Mouse (Mus musculus) olfactory bulb, adult 2 months (tissue): ENCODE measurements around the gene Spsb2. TPM values are rescaled to one million over a fixed set of nuclear protein-coding genes. Genes with fewer than 3 reads are reported as not detected.
A peak's percentile ranks its signal among the peaks of the same experiment; 100 is the strongest.

Experiments
- H3K27ac ChIP-seq: fragments of 200-500 bp; 2 replicates; pipeline ENCODE4 v1.5.1; 2012; ENCODE audit warnings: low read depth, low read length; ENCODE audit not compliant: insufficient read depth
- H3K4me1 ChIP-seq: fragments of 200-500 bp; 2 replicates; pipeline ENCODE4 v1.6.1; 2012; ENCODE audit warnings: low read length; ENCODE audit not compliant: control insufficient read depth, insufficient read depth
- H3K4me3 ChIP-seq: fragments of 200-500 bp; 2 replicates; pipeline ENCODE4 v1.5.1; 2012; ENCODE audit warnings: mild to moderate bottlenecking, low read depth, low read length, moderate library complexity; ENCODE audit not compliant: insufficient read depth
- CTCF ChIP-seq: fragments of 200-500 bp; IDR thresholded peaks from 2 replicates; pipeline ENCODE4 v1.5.1; 2012; ENCODE audit warnings: low read depth, mild to moderate bottlenecking, low read length, moderate library complexity; ENCODE audit not compliant: insufficient read depth
- POLR2A ChIP-seq: fragments of 200-500 bp; IDR thresholded peaks from 2 replicates; pipeline ENCODE4 v1.6.1; 2012; ENCODE audit warnings: mild to moderate bottlenecking, low read depth, low read length, moderate library complexity; ENCODE audit not compliant: insufficient read depth
- WGBS: fragments of 180-500 bp; shearing (Covaris S2); methylation state at CpG from one replicate; pipeline ENCODE4 v1.1.7; 2018; 5-methylcytosine and 5-hydroxymethylcytosine counted together
- polyA plus RNA-seq: library from polyadenylated mRNA; stranded (reverse); fragments of >200 nt; gene quantifications from 2 replicates; pipeline ENCODE4 v1.2.4, GENCODE M21; 2012; ENCODE audit warnings: low replicate concordance; ENCODE audit not compliant: missing spikeins, insufficient read depth, insufficient read length

The Spsb2 gene
- polyA plus RNA-seq, 1 experiment = not detected

DNA sequence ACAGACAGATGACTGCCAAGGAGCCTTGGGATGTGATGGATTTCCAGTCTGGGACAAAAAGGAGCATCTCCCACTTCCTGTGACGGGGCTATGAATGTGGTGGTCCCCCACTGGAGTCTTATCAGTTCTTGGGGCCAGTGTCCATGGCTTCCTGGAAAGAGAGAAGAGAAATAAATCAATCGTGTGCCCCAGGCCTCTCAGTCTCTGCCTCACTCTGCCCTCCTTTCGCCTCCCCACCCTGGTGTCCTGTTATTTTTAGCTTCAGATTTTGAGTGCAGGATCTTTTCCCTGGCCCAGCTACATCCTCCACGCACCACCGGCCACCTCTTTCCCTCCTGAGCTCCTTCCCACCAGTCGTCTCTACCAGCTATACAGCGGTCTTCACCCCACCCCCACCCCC is 38.4 kb upstream of the Spsb2 start:
- peaks cover 39% of the 10 kb centered on the region for H3K4me1 ChIP-seq
- peak overlapping the region; percentile 87 for H3K27ac ChIP-seq
- WGBS = 40% methylated on average over 7 of the region's 7 CpGs
- TF ChIP-seq CTCF = no peak
- TF ChIP-seq POLR2A = no peak
- H3K4me3 ChIP-seq = peak overlapping the region; percentile 81

- no peak for TF ChIP-seq POLR2A
- TF ChIP-seq CTCF = no peak
- WGBS = 93% methylated on average over 15 of the region's 15 CpGs
Observed at GRCm38 (mm10) chr6:124770511-124770910, 38.0 kb upstream of the Spsb2 start.

GRCm38 (mm10) chr6:124779222-124779983 is 29.1 kb upstream of the Spsb2 start, which contains the start of gene Lrrc23:
Gene Lrrc23, minus strand, starts transcription at chr6:124779727.
- 1% methylated on average over 23 of the region's 23 CpGs for WGBS
- no peak for TF ChIP-seq CTCF
- TF ChIP-seq POLR2A = no peak
- peaks cover 18% of the 10 kb centered on the region for H3K4me1 ChIP-seq
- peak within 1 kb of the TSS; percentile 55; the same call in 1 of the 2 replicates for H3K27ac ChIP-seq
- H3K4me3 ChIP-seq = peak within 1 kb of the TSS; percentile 28

More at GRCm38 (mm10) chr6:124770511-124770910, 38.0 kb upstream of the Spsb2 start:
- H3K4me3 ChIP-seq = no peak overlapping the region
- peaks cover 39% of the 10 kb centered on the region for H3K4me1 ChIP-seq
- H3K27ac ChIP-seq = peak overlapping the region; percentile 87; the same call in 1 of the 2 replicates

DNA sequence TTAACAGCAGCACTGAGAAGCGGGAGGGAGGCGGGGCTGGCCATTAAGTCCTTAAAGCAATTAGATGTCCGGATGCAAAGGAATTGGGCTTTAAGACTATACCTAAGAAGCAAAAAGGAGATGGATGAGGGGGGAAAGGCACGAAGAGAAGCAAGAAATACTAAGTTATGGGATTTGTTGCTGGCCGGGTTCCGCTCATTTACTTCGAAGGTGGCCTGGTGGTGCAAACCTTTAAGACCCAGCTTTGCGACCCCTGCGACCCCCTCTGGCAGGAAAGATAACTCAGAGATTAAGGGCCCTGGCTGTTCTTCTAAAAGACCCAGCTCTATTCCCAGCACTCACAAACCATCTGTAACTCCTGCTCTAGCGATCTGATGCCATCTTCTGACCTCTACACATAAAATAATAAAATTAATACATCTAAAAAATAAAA is 28.5 kb upstream of the Spsb2 start:
- Histone ChIP-seq H3K4me3 (peak overlapping the region; percentile 28), H3K27ac (peak overlapping the region; percentile 55; the same call in 1 of the 2 replicates), H3K4me1 (peaks cover 18% of the 10 kb centered on the region)
- TF ChIP-seq CTCF (no peak), POLR2A (no peak)
- 11% methylated on average over 10 of the region's 10 CpGs for WGBS

GRCm38 (mm10) chr6:124780917-124781316 is 27.5 kb upstream of the Spsb2 start:
- H3K4me1 ChIP-seq = peaks cover 18% of the 10 kb centered on the region
- WGBS = 66% methylated on average over 7 of the region's 7 CpGs
- no peak overlapping the region for H3K4me3 ChIP-seq
- H3K27ac ChIP-seq = no peak overlapping the region
- TF ChIP-seq CTCF (no peak), POLR2A (no peak)

DNA sequence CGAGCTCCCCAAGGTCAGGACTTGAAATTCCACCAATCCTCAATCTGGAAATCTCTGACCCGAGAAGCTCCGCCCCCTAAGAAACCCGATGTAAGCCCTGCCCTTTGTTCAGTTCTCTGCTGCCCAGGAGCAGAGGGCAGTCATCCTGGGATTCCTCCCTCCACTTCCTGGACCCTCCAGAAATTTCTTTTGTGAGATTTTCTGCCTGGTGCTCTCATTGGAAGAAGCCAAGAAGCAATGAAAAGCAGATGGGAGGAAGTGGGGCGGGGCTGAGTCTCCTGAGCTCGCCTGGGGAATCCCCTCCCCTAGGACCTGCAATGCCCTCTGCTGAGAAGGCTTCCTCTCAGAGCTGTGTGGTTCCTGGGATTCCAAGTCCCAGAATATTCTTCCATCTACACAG is 26.0 kb upstream of the Spsb2 start:
- TF ChIP-seq CTCF (no peak), POLR2A (no peak)
- Histone ChIP-seq H3K4me1 (peaks cover 18% of the 10 kb centered on the region), H3K27ac (no peak overlapping the region), H3K4me3 (no peak overlapping the region)
- WGBS = 24% methylated on average over 6 of the region's 6 CpGs

DNA sequence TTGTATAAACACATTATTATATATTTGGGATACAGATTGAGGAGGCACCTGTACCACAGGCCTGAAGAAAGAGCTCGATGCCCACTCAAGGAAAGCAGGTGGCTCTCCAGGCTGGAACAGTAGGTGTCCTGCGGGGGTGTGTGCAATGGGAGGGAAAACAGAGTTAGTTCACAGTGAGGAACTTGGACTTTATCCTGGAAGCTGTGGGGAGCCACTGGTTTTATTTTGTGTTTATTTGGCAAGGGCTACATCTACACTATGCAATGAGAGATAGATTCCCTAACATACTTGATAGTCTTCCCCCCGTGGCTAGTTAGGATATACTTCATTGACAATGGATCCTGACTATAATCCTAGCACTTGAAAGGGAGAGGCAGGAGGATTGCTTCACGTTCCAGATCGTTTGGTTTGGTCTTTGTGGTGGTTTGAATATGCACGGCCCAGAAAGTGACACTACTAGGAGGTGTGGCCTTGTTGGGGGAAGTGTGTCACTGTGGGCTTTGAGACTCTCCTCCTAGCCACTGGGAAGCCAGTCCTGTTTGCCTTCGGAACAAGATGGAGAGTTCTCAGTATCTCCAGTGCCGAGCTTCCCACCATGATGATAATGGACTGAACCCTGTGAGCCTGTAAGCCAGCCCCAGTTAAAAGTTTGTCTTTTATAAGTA is 21.6 kb upstream of the Spsb2 start:
- Histone ChIP-seq H3K27ac (no peak overlapping the region), H3K4me3 (no peak overlapping the region), H3K4me1 (peaks cover 4% of the 10 kb centered on the region; the same call in 1 of the 2 replicates)
- WGBS = 47% methylated on average over 8 of the region's 8 CpGs
- TF ChIP-seq POLR2A (no peak), CTCF (no peak)

DNA sequence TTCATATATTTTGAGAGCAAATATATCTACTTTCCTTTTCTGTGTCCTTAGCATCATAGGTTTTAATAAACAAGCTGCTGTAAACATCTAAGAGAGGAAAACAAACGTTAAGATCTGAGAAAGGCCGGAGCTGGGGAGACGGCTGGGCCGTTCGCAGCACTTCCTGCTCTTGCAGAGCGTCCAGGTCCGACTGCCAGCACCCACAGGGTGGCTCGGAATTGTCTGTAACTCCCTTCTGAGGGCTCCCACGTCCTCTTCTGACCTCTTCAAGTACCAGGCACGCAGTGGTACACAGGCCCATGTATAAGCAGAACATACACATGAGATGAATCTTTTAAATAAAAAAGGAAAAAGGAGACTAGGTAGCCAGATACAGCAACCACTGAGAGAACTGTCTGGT is 20.7 kb upstream of the Spsb2 start:
- no peak overlapping the region for H3K4me3 ChIP-seq
- H3K4me1 ChIP-seq = no peaks in the 10 kb centered on the region
- WGBS = 80% methylated on average over 10 of the region's 10 CpGs
- H3K27ac ChIP-seq = no peak overlapping the region
- TF ChIP-seq CTCF (no peak), POLR2A (no peak)

DNA sequence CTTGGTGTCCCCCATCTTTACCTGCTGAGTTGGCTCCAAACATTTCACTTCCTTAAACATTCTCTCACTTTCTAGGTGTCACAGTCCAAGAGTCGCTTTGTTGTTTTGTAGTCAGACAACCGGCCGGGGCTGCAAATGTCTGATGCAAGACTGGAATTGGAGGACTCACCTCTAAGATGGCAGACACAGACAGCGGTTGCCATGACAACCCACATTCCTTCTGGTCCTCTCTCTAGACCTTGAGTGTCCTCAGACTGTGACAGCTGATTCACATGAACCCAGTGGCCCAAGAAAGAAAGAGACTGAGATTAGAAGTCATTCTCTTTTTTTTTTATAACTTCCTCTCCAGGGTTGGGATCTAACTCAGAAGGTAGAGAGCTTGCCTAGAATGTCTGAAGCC is 18.9 kb upstream of the Spsb2 start:
- TF ChIP-seq POLR2A (no peak), CTCF (no peak)
- 83% methylated on average over 4 of the region's 4 CpGs for WGBS
- peak overlapping the region; percentile 52; the same call in 1 of the 2 replicates for H3K27ac ChIP-seq
- no peak overlapping the region for H3K4me3 ChIP-seq
- H3K4me1 ChIP-seq = no peaks in the 10 kb centered on the region
